Comparison of ENCODE assay signal across 30 mouse cellular contexts in the genomic region with DNA sequence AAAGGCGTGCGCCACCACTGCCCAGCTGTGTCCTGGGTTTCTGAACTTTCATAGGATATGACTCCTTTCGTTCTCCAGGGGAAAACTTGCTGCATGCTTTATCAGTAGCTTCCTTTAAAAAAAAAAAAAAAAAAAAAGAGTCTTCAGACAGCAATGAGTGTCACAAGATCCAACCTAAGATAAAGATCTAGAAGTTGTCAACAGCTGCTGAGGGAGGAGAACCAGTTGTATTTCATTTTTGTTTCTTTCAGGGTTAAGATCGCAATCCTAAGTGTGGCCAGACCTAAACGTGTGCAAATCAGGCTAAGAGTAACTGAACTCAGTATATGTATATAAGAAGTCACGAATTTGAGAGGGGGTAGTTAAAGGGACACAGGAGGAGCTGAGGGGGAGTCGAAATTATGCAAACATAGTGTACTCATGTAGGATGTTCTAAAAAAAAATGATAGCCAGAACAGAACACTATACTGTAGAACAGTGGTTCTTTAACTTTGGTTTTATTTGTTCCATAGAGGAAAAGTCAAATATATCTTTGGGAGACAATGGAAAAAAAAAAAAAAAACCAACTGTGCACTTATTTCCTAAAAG. TPM values are rescaled to one million over a fixed set of nuclear protein-coding genes. Genes with fewer than 3 reads are reported as not detected.
A peak's percentile ranks its signal among the peaks of the same experiment; 100 is the strongest.
DNase-seq lines count a peak whose midpoint lies in the region; ATAC-seq and TF ChIP-seq lines count a peak whose summit lies in the region.
"Had no signal": no experiment of that assay in that cellular context is flagged by ENCODE, and none has a peak within 500 bp of the region (broad histone marks: within the 10 kb centered on the region; RNA-seq: fewer than 3 reads in every experiment).

No protein-coding gene starts in this region.

- DNase-seq in thymus, adult 2 months: no peak
- no peak for DNase-seq in thymus, postnatal 14 days
- DNase-seq in CD4-positive, CD25-positive, alpha-beta regulatory T cell, adult 2 months (ENCODE audit: low read depth, low spot score): peak; percentile 55
- DNase-seq in naive thymus-derived CD4-positive, alpha-beta T cell, adult 2 months (ENCODE audit: low read depth): peak; percentile 73
- no peak for DNase-seq in layer of hippocampus, postnatal 10 days (ENCODE audit: low spot score in 2 of 2)
- no peak for DNase-seq in cerebellum, postnatal 36 days
- DNase-seq: adrenal gland, postnatal 10 days; cerebellum, adult 9-10 months; gastrocnemius, postnatal 25 days; heart, postnatal 4 days; layer of hippocampus, adult 9-11 months; liver; lung, postnatal 4 days had no signal

- TF ChIP-seq POLR2A in thymus, adult 2 months (IDR thresholded peaks at IDR 0.05; ENCODE audit: control insufficient read depth, extremely low read depth, insufficient read depth, low read length, poor library complexity): no peak

- H3K4me1 ChIP-seq in thymus, adult 2 months (replicated peaks; ENCODE audit: control insufficient read depth, insufficient read depth, low read length): peaks cover 14% of the 10 kb centered on the region
- no peaks in the 10 kb centered on the region for H3K4me1 ChIP-seq in hindbrain, embryonic 13.5 days (replicated peaks)
- H3K4me1 ChIP-seq: forebrain, embryonic 10.5 days; hindbrain, embryonic 15.5 days; kidney, embryonic 15.5 days; limb, embryonic 10.5 days; liver, embryonic 15.5 days; stomach, embryonic 15.5 days had no signal

- no peaks in the 10 kb centered on the region for H3K36me3 ChIP-seq in thymus, adult 2 months (ENCODE audit: control insufficient read depth, insufficient read depth, low read length)
- H3K36me3 ChIP-seq in hindbrain, embryonic 13.5 days: no peaks in the 10 kb centered on the region
- H3K36me3 ChIP-seq: forebrain, embryonic 10.5 days; hindbrain, embryonic 15.5 days; kidney, embryonic 15.5 days; limb, embryonic 10.5 days; liver, embryonic 15.5 days; stomach, embryonic 15.5 days had no signal

- no peak for TF ChIP-seq CTCF in thymus, adult 2 months (IDR thresholded peaks at IDR 0.05; ENCODE audit: borderline replicate concordance, control insufficient read depth, extremely low read depth, insufficient read depth, low read length, poor library complexity)

- H3K4me2 ChIP-seq in hindbrain, embryonic 13.5 days: no peak overlapping the region
- H3K4me2 ChIP-seq: hindbrain, embryonic 15.5 days; kidney, embryonic 15.5 days; liver, embryonic 15.5 days; stomach, embryonic 15.5 days had no signal

- H3K27me3 ChIP-seq in thymus, adult 2 months (ENCODE audit: control insufficient read depth, insufficient read depth, low read length): no peaks in the 10 kb centered on the region
- H3K27me3 ChIP-seq in hindbrain, embryonic 13.5 days: no peaks in the 10 kb centered on the region
- H3K27me3 ChIP-seq: hindbrain, embryonic 15.5 days; kidney, embryonic 15.5 days; liver, embryonic 15.5 days; stomach, embryonic 15.5 days had no signal

- peak overlapping the region; percentile 91 for H3K27ac ChIP-seq in thymus, adult 2 months (ENCODE audit: control insufficient read depth, insufficient read depth, low read length)
- no peak overlapping the region for H3K27ac ChIP-seq in hindbrain, embryonic 13.5 days
- H3K27ac ChIP-seq: forebrain, embryonic 10.5 days; hindbrain, embryonic 15.5 days; kidney, embryonic 15.5 days; limb, embryonic 10.5 days; liver, embryonic 15.5 days; stomach, embryonic 15.5 days had no signal

- no peak overlapping the region for H3K4me3 ChIP-seq in thymus, adult 2 months (ENCODE audit: control insufficient read depth, insufficient read depth, low read length)
- H3K4me3 ChIP-seq in hindbrain, embryonic 13.5 days: no peak overlapping the region
- H3K4me3 ChIP-seq: forebrain, embryonic 10.5 days; hindbrain, embryonic 15.5 days; kidney, embryonic 15.5 days; limb, embryonic 10.5 days; liver, embryonic 15.5 days; stomach, embryonic 15.5 days had no signal

- no peaks in the 10 kb centered on the region for H3K9me3 ChIP-seq in hindbrain, embryonic 13.5 days
- H3K9me3 ChIP-seq: forebrain, embryonic 10.5 days; hindbrain, embryonic 15.5 days; kidney, embryonic 15.5 days; limb, embryonic 10.5 days; liver, embryonic 15.5 days; stomach, embryonic 15.5 days had no signal

- H3K9ac ChIP-seq in hindbrain, embryonic 13.5 days: no peak overlapping the region
- H3K9ac ChIP-seq: hindbrain, embryonic 15.5 days; kidney, embryonic 15.5 days; liver, embryonic 15.5 days; stomach, embryonic 15.5 days had no signal

- 26% methylated on average over 7 of the region's 7 CpGs for WGBS in thymus, adult 2 months
- 84% methylated on average over 7 of the region's 7 CpGs for WGBS in hindbrain, embryonic 13.5 days

- ATAC-seq in activated CD4-positive, CD25-positive, alpha-beta regulatory T cell, adult 4 months: peak; percentile 59
- no peak for ATAC-seq in hindbrain, embryonic 13.5 days (ENCODE audit: low FRiP score)
- ATAC-seq: forebrain, embryonic 16.5 days; intestine, embryonic 16.5 days had no signal

RNA-seq across cellular contexts. Expression of gene Wnk1, which starts 9.3 kb away (rescaled TPM):
- polyA plus RNA-seq in thymus, adult 2 months (2012; rRNA removed): 180 and 194 TPM in 2 replicates
- 100 to 1,000 TPM in 1 of 2 experiments, 10 to 100 TPM in 1; 91.0 to 116 TPM for polyA plus RNA-seq in activated CD4-positive, CD25-positive, alpha-beta regulatory T cell, adult 4 months (2017; shearing (Covaris generic))
- 100 to 1,000 TPM; 143 to 145 TPM for total RNA-seq in layer of hippocampus, postnatal 10 days (2021)
- 56.5 and 60.0 TPM in 2 replicates for polyA plus RNA-seq in hindbrain, embryonic 13.5 days (2015; fragmentation: Nextera tagmentation; extraction: Ambion mirVana)

RNA-seq across cellular contexts. Expression of gene Ninj2, which starts 45.4 kb away (rescaled TPM):
- polyA plus RNA-seq in thymus, adult 2 months (2012; rRNA removed): 0.26 and 0.33 TPM in 2 replicates
- 1 to 10 TPM; 2.3 to 2.9 TPM for polyA plus RNA-seq in activated CD4-positive, CD25-positive, alpha-beta regulatory T cell, adult 4 months (2017; shearing (Covaris generic))
- under 1 TPM in 1 of 2 experiments, not detected in 1; 0.56 TPM for total RNA-seq in layer of hippocampus, postnatal 10 days (2021)
- not detected in 2 replicates for polyA plus RNA-seq in hindbrain, embryonic 13.5 days (2015; fragmentation: Nextera tagmentation; extraction: Ambion mirVana)
- total RNA-seq: adrenal gland, postnatal 10 days; gastrocnemius, postnatal 25 days; heart, adult 8-10 months; heart, postnatal 4 days; midbrain, postnatal 0 days; neutrophil, adult 5-6 weeks had no signal
- polyA plus RNA-seq: C2C12; embryonic facial prominence, embryonic 11.5 days; forebrain, embryonic 10.5 days; forebrain, embryonic 16.5 days; heart, embryonic 14.5 days; hindbrain, embryonic 15.5 days; kidney, embryonic 15.5 days; large intestine, adult 2 months; limb, embryonic 10.5 days; midbrain, postnatal 0 days; stomach, embryonic 15.5 days had no signal

Comparison
In these comparisons a context has a peak if more than half of its experiments do, and no peak if none do; other contexts are left out.
1. DNase-seq: peak in CD4-positive, CD25-positive, alpha-beta regulatory T cell, adult 2 months (single experiment) and naive thymus-derived CD4-positive, alpha-beta T cell, adult 2 months (single experiment); none in thymus, adult 2 months (single experiment), thymus, postnatal 14 days (single experiment), layer of hippocampus, postnatal 10 days (0 of 2) and cerebellum, postnatal 36 days (0 of 2).